Mouse (Mus musculus): ENCODE data around the gene Ano6.

GRCm38 (mm10) chr15:95797144-95797983, 6.7 kb downstream of the Ano6 start:
- TF ChIP-seq CTCF (IDR thresholded peaks at IDR 0.05; ENCODE audit: low read depth) (peak; percentile 23; the same call in 1 of the 2 replicates), EP300 (IDR thresholded peaks at IDR 0.05; ENCODE audit: low read depth) (no peak)
